In genomic region chr12:57258572-57258971, GRCm38 (mm10) we compare ENCODE assay signal across 13 mouse cellular contexts. TPM values are rescaled to one million over a fixed set of nuclear protein-coding genes. Genes with fewer than 3 reads are reported as not detected.
DNase-seq lines count a peak whose midpoint lies in the region; ATAC-seq and TF ChIP-seq lines count a peak whose summit lies in the region.
"Had no signal": no experiment of that assay in that cellular context is flagged by ENCODE, and none has a peak within 500 bp of the region (broad histone marks: within the 10 kb centered on the region; RNA-seq: fewer than 3 reads in every experiment).

No protein-coding gene starts in this region.

- ATAC-seq in common myeloid progenitor, adult 5-6 weeks (replicated peaks; ENCODE audit: low read depth, poor library complexity, severe bottlenecking) = 0 out of 2 replicates have a peak, but pooled peaks have one; percentile 54
- ATAC-seq: hindbrain, embryonic 16.5 days had no signal

- peak; percentile 74 for TF ChIP-seq CTCF in layer of hippocampus, adult 2 months (conservative IDR thresholded peaks at IDR 0.05)

- DNase-seq in layer of hippocampus, adult 2 months (ENCODE audit: low spot score in 2 of 2) = no peak
- no peak for DNase-seq in layer of hippocampus, postnatal 36 days
- DNase-seq in 3T3-L1 (ENCODE audit: low read depth, low spot score) (peak; percentile 47), 416B (ENCODE audit: low read depth) (peak; percentile 66)
- no peak for DNase-seq in kidney, postnatal 36 days
- DNase-seq in cerebellum, adult 9-10 months = no peak
- DNase-seq: adrenal gland, adult 8-10 months; heart, adult 18-20 months; heart, postnatal 10 days; kidney, postnatal 25 days had no signal

- H3K4me3 ChIP-seq in layer of hippocampus, adult 2 months = no peak overlapping the region
- H3K4me3 ChIP-seq: erythroblast, embryonic 14.5 days had no signal

- no peak overlapping the region for H3K27ac ChIP-seq in layer of hippocampus, adult 2 months

RNA-seq across cellular contexts. Expression of gene Mipol1, which starts 28.3 kb away (rescaled TPM):
- total RNA-seq in layer of hippocampus, adult 2 months (2021) = 1 to 10 TPM; 6.3 to 7.6 TPM
- total RNA-seq in layer of hippocampus, postnatal 36 days (2021) = 1 to 10 TPM; 6.2 to 7.9 TPM
- total RNA-seq in common myeloid progenitor, adult 5-6 weeks (2017) = 16.4 and 18.9 TPM in 2 replicates

RNA-seq across cellular contexts. Expression of gene Prps1l3, which starts 28.4 kb away (rescaled TPM):
- total RNA-seq in layer of hippocampus, adult 2 months (2021) = 10 to 100 TPM; 16.5 to 19.4 TPM
- 10 to 100 TPM; 17.5 to 20.0 TPM for total RNA-seq in layer of hippocampus, postnatal 36 days (2021)
- 118 and 119 TPM in 2 replicates for total RNA-seq in common myeloid progenitor, adult 5-6 weeks (2017)

Comparison
In these comparisons a context has a peak if more than half of its experiments do, and no peak if none do; other contexts are left out.
1. DNase-seq: peak in 3T3-L1 (single experiment) and 416B (single experiment); none in layer of hippocampus, adult 2 months (0 of 2), layer of hippocampus, postnatal 36 days (0 of 2), kidney, postnatal 36 days (0 of 2) and cerebellum, adult 9-10 months (single experiment).